Mouse (Mus musculus): Measurements from ENCODE around the gene Tulp3. TPM values are rescaled to one million over a fixed set of nuclear protein-coding genes. Genes with fewer than 3 reads are reported as not detected.

The Tulp3 gene
- polyA plus RNA-seq, 1 experiment = 19.0 TPM

- no peak for TF ChIP-seq FOSL1 (IDR thresholded peaks at IDR 0.05; ENCODE audit: insufficient read depth, low read length, poor library complexity, severe bottlenecking)
- TF ChIP-seq MYOG (IDR thresholded peaks at IDR 0.05; ENCODE audit: control insufficient read depth, extremely low read depth, insufficient read length) = no peak
- no peak for TF ChIP-seq MAX (IDR thresholded peaks at IDR 0.05)
- TF ChIP-seq CTCF (IDR thresholded peaks at IDR 0.05; ENCODE audit: control insufficient read depth, insufficient read depth, insufficient read length) = no peak
- no peak for TF ChIP-seq USF1 (IDR thresholded peaks at IDR 0.05; ENCODE audit: low read depth)
- no peak for TF ChIP-seq MYOD1 (IDR thresholded peaks at IDR 0.05; ENCODE audit: control insufficient read depth, insufficient read length, low read depth)
- TF ChIP-seq CEBPB (IDR thresholded peaks at IDR 0.05; ENCODE audit: low read depth) = no peak
- no peak overlapping the region for H3ac ChIP-seq (ENCODE audit: control insufficient read depth, insufficient read length, low read depth)
Observed at GRCm38 (mm10) chr6:128379636-128380035, 24.0 kb upstream of the Tulp3 start.

DNA sequence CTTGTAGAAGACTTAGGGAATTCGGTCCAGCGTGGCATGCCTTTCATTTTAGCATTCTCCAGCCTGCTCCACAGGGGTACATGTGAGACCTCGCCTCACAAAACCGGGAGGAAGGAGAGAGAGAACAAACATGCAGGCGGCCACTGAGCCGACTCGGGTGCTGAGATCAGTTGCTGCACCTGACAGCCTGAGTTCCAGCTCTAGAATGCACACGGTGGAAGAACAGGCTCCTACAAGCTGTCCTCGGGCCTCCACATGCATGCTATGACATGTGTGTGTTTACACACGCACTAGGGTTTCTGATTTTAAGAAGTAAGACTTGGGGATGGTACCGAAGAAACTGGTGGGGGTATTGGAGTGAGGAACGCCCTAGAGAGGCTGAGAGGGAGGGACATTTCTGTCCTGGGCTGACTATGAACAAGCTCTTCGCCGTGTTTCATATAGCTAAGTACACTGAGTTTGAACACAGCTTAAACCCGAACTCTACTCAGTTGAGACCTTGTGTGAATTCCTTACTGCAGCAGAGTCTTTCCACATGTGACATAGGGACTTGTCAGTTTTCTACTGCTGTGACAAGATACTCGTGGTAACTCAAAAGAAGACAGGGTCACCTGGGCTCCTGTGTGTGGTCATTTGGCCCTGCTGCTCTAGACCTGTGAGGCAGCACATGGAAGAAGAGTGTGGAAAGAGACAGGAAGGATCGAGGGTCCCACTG is 20.9 kb upstream of the Tulp3 start:
- no peak overlapping the region for H3ac ChIP-seq (ENCODE audit: control insufficient read depth, insufficient read length, low read depth)
- peaks cover 37% of the 10 kb centered on the region for H3K36me3 ChIP-seq (ENCODE audit: control insufficient read depth, insufficient read depth)
- no peak overlapping the region for H3K4me3 ChIP-seq (ENCODE audit: insufficient read depth, poor library complexity, severe bottlenecking)
- peaks cover 2% of the 10 kb centered on the region for H3K79me3 ChIP-seq (ENCODE audit: low read depth)
- no peaks in the 10 kb centered on the region for H3K79me2 ChIP-seq (ENCODE audit: control insufficient read depth, insufficient read depth)
- TF ChIP-seq MYOD1 (IDR thresholded peaks at IDR 0.05; ENCODE audit: control insufficient read depth, insufficient read length, low read depth) (no peak), USF1 (IDR thresholded peaks at IDR 0.05; ENCODE audit: low read depth) (no peak), FOSL1 (IDR thresholded peaks at IDR 0.05; ENCODE audit: insufficient read depth, low read length, poor library complexity, severe bottlenecking) (no peak), CTCF (IDR thresholded peaks at IDR 0.05; ENCODE audit: control insufficient read depth, insufficient read depth, insufficient read length) (no peak)
- no peaks in the 10 kb centered on the region for H3K27me3 ChIP-seq (ENCODE audit: control insufficient read depth, insufficient read depth, insufficient read length)

More at GRCm38 (mm10) chr6:128379636-128380035, 24.0 kb upstream of the Tulp3 start:
- peaks cover 6% of the 10 kb centered on the region for H3K36me3 ChIP-seq (ENCODE audit: control insufficient read depth, insufficient read depth)
- H3K79me2 ChIP-seq (ENCODE audit: control insufficient read depth, insufficient read depth) = no peaks in the 10 kb centered on the region
- H3K4me3 ChIP-seq (ENCODE audit: insufficient read depth, poor library complexity, severe bottlenecking) = no peak overlapping the region
- no peaks in the 10 kb centered on the region for H3K27me3 ChIP-seq (ENCODE audit: control insufficient read depth, insufficient read depth, insufficient read length)
- H3K79me3 ChIP-seq (ENCODE audit: low read depth) = no peaks in the 10 kb centered on the region

DNA sequence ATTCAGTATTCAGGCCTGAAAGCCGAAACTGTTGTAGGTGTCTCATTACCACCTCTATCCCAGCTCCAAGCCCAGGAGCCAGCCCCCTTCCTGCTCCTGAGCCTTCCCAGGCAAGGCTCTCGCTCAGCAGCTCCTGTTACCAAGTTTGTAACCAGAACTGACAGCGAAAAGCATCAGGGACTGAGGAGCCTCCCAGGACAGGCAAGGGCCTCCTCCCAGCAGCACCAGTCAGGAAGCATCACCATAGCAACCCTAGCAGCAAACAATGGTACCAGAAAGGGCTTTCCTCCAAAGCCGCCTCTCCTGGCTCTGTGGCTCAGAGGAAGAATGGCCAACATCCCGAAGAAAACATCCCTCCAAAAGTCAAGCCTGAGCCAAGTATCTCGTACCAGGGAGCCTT is 19.5 kb upstream of the Tulp3 start, which contains the start of the genes Tex52 and Gm44596:
Gene Tex52, plus strand, starts transcription at position 265 of the 400 bp plus-strand sequence.
Gene Gm44596, plus strand, starts transcription at position 312 of the 400 bp plus-strand sequence.
- H3K79me3 ChIP-seq (ENCODE audit: low read depth) = peaks cover 2% of the 10 kb centered on the region
- H3K36me3 ChIP-seq (ENCODE audit: control insufficient read depth, insufficient read depth) = peaks cover 50% of the 10 kb centered on the region
- H3ac ChIP-seq (ENCODE audit: control insufficient read depth, insufficient read length, low read depth) = no peak within 1 kb of the TSS
- no peaks in the 10 kb centered on the region for H3K79me2 ChIP-seq (ENCODE audit: control insufficient read depth, insufficient read depth)
- H3K4me3 ChIP-seq (ENCODE audit: insufficient read depth, poor library complexity, severe bottlenecking) = no peak within 1 kb of the TSS
- H3K27me3 ChIP-seq (ENCODE audit: control insufficient read depth, insufficient read depth, insufficient read length) = no peaks in the 10 kb centered on the region
- TF ChIP-seq CTCF (IDR thresholded peaks at IDR 0.05; ENCODE audit: control insufficient read depth, insufficient read depth, insufficient read length) (no peak), CEBPB (IDR thresholded peaks at IDR 0.05; ENCODE audit: low read depth) (no peak), MYOD1 (IDR thresholded peaks at IDR 0.05; ENCODE audit: control insufficient read depth, insufficient read length, low read depth) (no peak), USF1 (IDR thresholded peaks at IDR 0.05; ENCODE audit: low read depth) (no peak), MAX (IDR thresholded peaks at IDR 0.05) (no peak), FOSL1 (IDR thresholded peaks at IDR 0.05; ENCODE audit: insufficient read depth, low read length, poor library complexity, severe bottlenecking) (no peak), MYOG (IDR thresholded peaks at IDR 0.05; ENCODE audit: control insufficient read depth, extremely low read depth, insufficient read length) (no peak)

DNA sequence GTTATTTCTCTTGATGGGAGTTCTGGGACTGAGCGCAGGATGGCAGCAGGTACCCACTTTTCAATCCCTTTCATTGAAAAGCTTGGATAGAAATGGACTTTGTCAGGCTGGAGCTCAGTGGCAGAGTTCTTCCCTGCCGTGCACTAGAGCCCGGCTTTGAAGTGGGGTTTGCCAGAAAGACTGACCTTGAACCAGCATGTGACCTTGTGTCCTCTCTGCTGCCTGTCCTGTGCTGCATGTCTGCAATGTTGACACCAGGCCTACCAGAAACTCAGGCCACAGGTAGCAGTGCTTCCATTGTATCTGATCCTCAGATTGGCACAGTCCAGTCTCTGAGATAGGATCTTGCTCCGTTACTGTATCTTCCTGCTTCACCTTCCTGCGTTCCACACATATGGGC is 14.4 kb upstream of the Tulp3 start:
- peaks cover 29% of the 10 kb centered on the region for H3K79me2 ChIP-seq (ENCODE audit: control insufficient read depth, insufficient read depth)
- TF ChIP-seq MYOG (IDR thresholded peaks at IDR 0.05; ENCODE audit: control insufficient read depth, extremely low read depth, insufficient read length) (no peak), USF1 (IDR thresholded peaks at IDR 0.05; ENCODE audit: low read depth) (no peak), CEBPB (IDR thresholded peaks at IDR 0.05; ENCODE audit: low read depth) (no peak), CTCF (IDR thresholded peaks at IDR 0.05; ENCODE audit: control insufficient read depth, insufficient read depth, insufficient read length) (no peak), MAX (IDR thresholded peaks at IDR 0.05) (no peak), MYOD1 (IDR thresholded peaks at IDR 0.05; ENCODE audit: control insufficient read depth, insufficient read length, low read depth) (no peak), FOSL1 (IDR thresholded peaks at IDR 0.05; ENCODE audit: insufficient read depth, low read length, poor library complexity, severe bottlenecking) (no peak)
- H3K27me3 ChIP-seq (ENCODE audit: control insufficient read depth, insufficient read depth, insufficient read length) = no peaks in the 10 kb centered on the region

DNA sequence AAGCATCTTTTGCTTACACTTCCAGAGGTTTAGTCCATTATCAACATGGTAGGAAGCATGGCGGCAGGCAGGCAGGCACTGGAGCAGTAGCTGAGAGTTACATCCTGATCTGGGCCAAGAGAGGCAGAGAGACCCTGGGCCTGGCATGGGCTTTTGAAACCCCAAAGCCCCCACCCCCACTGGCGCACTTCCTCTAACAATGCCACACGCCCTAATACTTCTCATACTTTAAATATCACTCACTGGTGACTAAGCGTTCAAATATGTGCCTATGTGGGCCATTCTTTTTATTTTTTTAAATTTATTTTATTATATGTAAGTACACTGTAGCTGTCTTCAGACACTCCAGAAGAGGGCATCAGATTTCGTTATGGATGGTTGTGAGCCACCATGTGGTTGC is 10.8 kb upstream of the Tulp3 start:
- Histone ChIP-seq H3K4me3 (ENCODE audit: insufficient read depth, poor library complexity, severe bottlenecking) (no peak overlapping the region), H3K79me3 (ENCODE audit: low read depth) (peaks cover 42% of the 10 kb centered on the region), H3K36me3 (ENCODE audit: control insufficient read depth, insufficient read depth) (peaks cover 63% of the 10 kb centered on the region), H3K79me2 (ENCODE audit: control insufficient read depth, insufficient read depth) (peaks cover 61% of the 10 kb centered on the region), H3K27me3 (ENCODE audit: control insufficient read depth, insufficient read depth, insufficient read length) (no peaks in the 10 kb centered on the region), H3ac (ENCODE audit: control insufficient read depth, insufficient read length, low read depth) (no peak overlapping the region)
- TF ChIP-seq MAX (IDR thresholded peaks at IDR 0.05) = no peak
- TF ChIP-seq MYOG (IDR thresholded peaks at IDR 0.05; ENCODE audit: control insufficient read depth, extremely low read depth, insufficient read length) = no peak
- no peak for TF ChIP-seq CEBPB (IDR thresholded peaks at IDR 0.05; ENCODE audit: low read depth)
- TF ChIP-seq USF1 (IDR thresholded peaks at IDR 0.05; ENCODE audit: low read depth) = no peak
- no peak for TF ChIP-seq MYOD1 (IDR thresholded peaks at IDR 0.05; ENCODE audit: control insufficient read depth, insufficient read length, low read depth)
- TF ChIP-seq FOSL1 (IDR thresholded peaks at IDR 0.05; ENCODE audit: insufficient read depth, low read length, poor library complexity, severe bottlenecking) = no peak
- no peak for TF ChIP-seq CTCF (IDR thresholded peaks at IDR 0.05; ENCODE audit: control insufficient read depth, insufficient read depth, insufficient read length)

More for the DNA sequence above, 14.4 kb upstream of the Tulp3 start:
- no peak overlapping the region for H3K4me3 ChIP-seq (ENCODE audit: insufficient read depth, poor library complexity, severe bottlenecking)
- peaks cover 31% of the 10 kb centered on the region for H3K79me3 ChIP-seq (ENCODE audit: low read depth)
- H3K36me3 ChIP-seq (ENCODE audit: control insufficient read depth, insufficient read depth) = peaks cover 96% of the 10 kb centered on the region
- H3ac ChIP-seq (ENCODE audit: control insufficient read depth, insufficient read length, low read depth) = no peak overlapping the region

All from C2C12 (cell line).